Mouse (Mus musculus) left cerebral cortex, adult 18-20 months (tissue): ENCODE results near the gene Mtcp1. TPM values are rescaled to one million over a fixed set of nuclear protein-coding genes. Genes with fewer than 3 reads are reported as not detected.

ENCODE experiments used
- DNase-seq, 2 experiments: peaks; one replicate each; pipeline ENCODE4 v3.0.0; 2021 to 2022; ENCODE audit warnings: low spot score in 2 of 2, mixed read lengths in 1 of 2
- long read RNA-seq, 2 experiments: library from polyadenylated mRNA; stranded (forward); transcript quantifications; one replicate each; pipeline ENCODE4 v2.0.0; 2021
- total RNA-seq, 2 experiments: library from RNA; stranded (reverse); gene quantifications; 2 replicates each; pipeline ENCODE4 v1.2.3; 2021

Gene Mtcp1
- 1 to 10 TPM; 7.2 to 9.2 TPM for total RNA-seq
- long read RNA-seq, experiment 1, partial matches to known transcripts = 1 of 6 reads
- long read RNA-seq, experiment 1, other reads (novel, unspliced or antisense) = 3 of 6 reads
- long read RNA-seq, experiment 2, partial matches to known transcripts = 0 of 4 reads
- long read RNA-seq, experiment 2, other reads (novel, unspliced or antisense) = 1 of 4 reads

- DNase-seq = peak; percentile 80 to 85
Observed at GRCm38 (mm10) chrX:75415936-75416785, at the start of gene Mtcp1, which contains the start of the genes Cmc4 and Brcc3. Mtcp1 (minus strand) TSS chrX:75416588. Cmc4 (minus strand) TSS chrX:75416584. Brcc3 (plus strand) TSS chrX:75416628.

- no peak for DNase-seq
Observed at GRCm38 (mm10) chrX:75454597-75454996, 38.2 kb upstream of the Mtcp1 start.

GRCm38 (mm10) chrX:75409711-75410110 lies 6.7 kb downstream of the Mtcp1 start:
- DNase-seq = no peak

- DNase-seq = no peak
Observed at GRCm38 (mm10) chrX:75403350-75403749, 13.0 kb downstream of the Mtcp1 start.

DNA sequence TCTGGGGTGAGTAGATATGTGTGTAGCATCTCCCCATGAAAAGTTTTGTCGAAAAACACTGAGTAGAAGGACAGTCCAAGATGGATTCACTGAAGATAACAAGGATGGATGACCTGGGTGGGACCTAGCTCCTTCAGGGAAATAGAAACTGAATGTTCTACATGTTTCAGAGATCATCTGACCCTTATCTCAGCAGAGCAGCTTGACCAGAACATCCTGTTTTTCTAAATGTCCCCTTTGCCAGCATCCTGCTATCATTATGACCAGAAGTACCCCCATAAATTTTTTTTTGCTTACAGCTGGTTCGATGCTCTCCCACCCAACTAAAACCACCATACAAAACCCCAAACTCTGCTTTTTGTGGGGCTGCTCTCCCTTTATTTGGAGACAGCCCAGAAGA lies 13.7 kb downstream of the Mtcp1 start:
- DNase-seq = no peak

GRCm38 (mm10) chrX:75399471-75399870 lies 16.9 kb downstream of the Mtcp1 start:
- no peak for DNase-seq

DNA sequence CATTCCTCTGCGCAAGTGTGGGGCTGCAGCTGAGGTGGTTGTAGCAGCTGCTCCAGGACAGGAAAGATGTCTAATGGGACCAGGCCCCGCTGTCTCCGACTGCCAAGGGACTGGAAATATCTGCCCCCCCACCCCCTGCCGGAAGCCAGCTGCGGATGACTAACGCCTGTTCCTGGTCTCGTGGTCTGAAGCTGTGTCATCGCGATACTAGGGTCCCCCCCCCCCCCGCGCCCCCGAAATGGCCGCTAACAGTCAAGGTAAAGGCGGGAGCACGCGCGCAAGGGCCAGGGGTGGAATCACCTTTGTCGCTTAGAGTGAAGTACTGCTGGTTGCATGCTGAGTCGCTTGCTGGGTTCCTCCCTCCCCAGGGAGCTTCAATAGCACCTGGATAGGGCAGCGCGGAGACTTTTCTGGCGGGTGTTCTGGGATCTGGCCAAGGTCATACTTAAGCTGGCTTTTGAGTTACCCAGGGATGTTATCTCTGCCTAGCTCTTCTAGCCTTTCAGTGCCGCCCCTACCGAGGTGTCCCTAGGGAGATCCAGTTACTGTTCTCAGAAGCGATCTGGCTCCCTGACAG lies 34.1 kb downstream of the Mtcp1 start, which contains the start of the genes Fundc2 and F8:
TSS of gene Fundc2 (plus strand) at position 205 of the 577 bp plus-strand sequence.
TSS of gene F8 (minus strand) at position 421 of the 577 bp plus-strand sequence.
- peak; percentile 18 to 63 for DNase-seq

DNA sequence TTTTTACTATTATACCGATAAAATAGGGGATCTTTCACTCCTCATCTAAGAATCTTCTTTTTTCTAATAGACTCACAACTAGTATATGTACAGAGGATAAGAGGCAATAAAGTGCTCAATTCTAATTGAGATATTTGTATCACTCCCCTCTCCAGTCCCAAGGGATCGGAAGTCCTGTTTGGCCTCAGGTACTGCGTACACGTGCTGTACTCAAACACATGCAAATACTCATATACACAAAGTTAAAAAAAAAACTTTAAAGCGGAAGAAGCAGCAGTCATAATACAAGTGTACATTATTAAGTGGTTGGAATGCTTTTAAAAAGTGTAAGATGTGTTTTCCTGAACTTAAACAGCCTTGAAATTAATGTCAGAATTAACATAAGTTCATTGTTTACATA lies 34.7 kb downstream of the Mtcp1 start:
- no peak for DNase-seq

DNA sequence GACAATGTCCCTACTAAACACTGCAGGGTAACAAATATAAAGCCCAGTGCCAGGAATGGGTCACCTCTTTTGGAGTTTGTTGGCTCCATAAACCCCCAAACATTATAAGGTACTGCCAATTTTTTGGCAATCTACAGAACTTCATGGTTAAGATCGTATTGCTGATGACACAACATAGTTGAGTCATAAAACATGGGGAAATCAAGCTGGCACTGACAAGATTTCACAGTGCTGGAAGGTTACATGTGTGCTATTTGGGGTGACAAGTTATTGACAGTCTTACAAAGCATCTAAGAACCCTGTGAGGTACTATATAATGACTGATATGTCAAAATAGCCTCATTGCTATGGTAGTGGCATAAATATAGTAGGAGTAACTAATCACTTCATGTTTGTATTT lies 35.2 kb downstream of the Mtcp1 start:
- DNase-seq = no peak

DNA sequence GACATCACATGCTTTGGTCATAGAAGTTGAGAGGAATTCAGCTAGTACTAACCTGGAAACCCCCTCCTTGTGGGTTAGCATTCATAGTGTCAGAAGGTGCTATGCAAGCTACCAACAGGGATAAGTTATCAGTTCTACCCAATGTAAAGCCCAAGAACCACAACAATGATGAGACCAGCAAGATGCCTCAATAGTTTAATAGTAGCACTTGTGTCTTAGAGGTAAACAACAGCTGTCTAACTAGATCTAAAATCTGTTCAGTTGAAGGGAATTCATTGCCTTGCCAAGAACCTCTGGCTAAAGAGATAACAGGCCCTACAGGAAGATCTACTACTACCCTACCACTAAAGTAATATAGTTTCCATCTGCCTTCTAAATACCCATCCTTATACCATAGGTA lies 39.6 kb downstream of the Mtcp1 start:
- DNase-seq = no peak

- no peak for DNase-seq
Observed at GRCm38 (mm10) chrX:75372666-75373425, 43.5 kb downstream of the Mtcp1 start.

DNA sequence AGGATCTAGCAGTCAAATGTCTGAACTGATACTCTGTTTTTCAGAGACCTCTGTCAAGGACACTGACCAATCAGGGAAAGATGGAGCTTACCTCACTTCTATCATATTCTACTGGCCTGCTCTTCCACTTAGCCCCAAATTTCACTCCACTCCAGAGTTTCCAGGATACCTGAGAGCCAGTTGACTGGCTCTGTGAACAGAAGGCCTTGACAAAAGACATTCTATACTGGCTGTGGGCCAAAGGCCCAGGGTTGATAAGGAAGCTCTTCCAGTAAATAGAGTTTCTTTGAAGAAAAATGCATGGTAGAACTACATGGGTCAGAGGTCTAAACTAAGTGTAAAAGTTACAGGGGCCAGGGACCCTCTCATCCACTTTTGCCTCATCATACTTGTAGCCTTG lies 46.2 kb downstream of the Mtcp1 start:
- DNase-seq = no peak

Other genes starting within 250 kb of the Mtcp1 start
- gene Fundc2, start 34.2 kb downstream of the Mtcp1 start, total RNA-seq = 10 to 100 TPM; 46.8 to 58.2 TPM
- 1 to 10 TPM; 3.0 to 3.4 TPM for gene F8, start 34.0 kb downstream of the Mtcp1 start, total RNA-seq
- 10 to 100 TPM; 11.9 to 13.1 TPM for gene Cmc4, start within 50 bp of the Mtcp1 start, total RNA-seq
- gene Brcc3, start within 50 bp of the Mtcp1 start, total RNA-seq = 10 to 100 TPM; 39.5 to 42.1 TPM
- 10 to 100 TPM; 63.2 to 68.3 TPM for gene Vbp1, start 97.7 kb upstream of the Mtcp1 start, total RNA-seq
- 10 to 100 TPM; 39.4 to 41.7 TPM for gene Rab39b, start 161.6 kb upstream of the Mtcp1 start, total RNA-seq